Mouse (Mus musculus) embryonic facial prominence, embryonic 14.5 days (tissue): ENCODE measurements at regions not wholly inside any gene's neighbourhood (a gene's known extent, or its start where the extent isn't known, plus 50 kb on each side); places are given as distances from the start of the nearest gene placed in this dataset.

Experiments
- ATAC-seq: fragments of 200-750 bp; cut with Nextera tagmentation; 2 replicates; pipeline ENCODE4 v1.8.0; 2017; ENCODE audit warnings: low read depth, moderate number of reproducible peaks, moderate TSS enrichment
- DNase-seq: peaks from one replicate; pipeline ENCODE4 v3.0.0-alpha.2; 2015; ENCODE audit warnings: low spot score
- H3K27ac ChIP-seq: fragments of 300-500 bp; sonication (generic); replicated peaks from 2 replicates; pipeline ENCODE4 v1.5.1; 2014; ENCODE audit warnings: low read depth, mild to moderate bottlenecking, low read length, moderate library complexity
- H3K27me3 ChIP-seq: fragments of 300-500 bp; sonication (generic); replicated peaks from 2 replicates; pipeline ENCODE4 v1.6.1; 2014; ENCODE audit warnings: low read length; ENCODE audit not compliant: control insufficient read depth, insufficient read depth
- H3K36me3 ChIP-seq: fragments of 300-500 bp; sonication (generic); 2 replicates; pipeline ENCODE4 v1.6.1; 2014; ENCODE audit warnings: low read length, mixed read lengths; ENCODE audit not compliant: control insufficient read depth, insufficient read depth
- H3K4me1 ChIP-seq: fragments of 300-500 bp; sonication (generic); 2 replicates; pipeline ENCODE4 v1.6.1; 2014; ENCODE audit warnings: antibody characterized with exemption, low read length; ENCODE audit not compliant: control insufficient read depth, insufficient read depth
- H3K4me2 ChIP-seq: fragments of 300-500 bp; sonication (generic); 2 replicates; pipeline ENCODE4 v1.6.1; 2014; ENCODE audit warnings: low read depth, mild to moderate bottlenecking, low read length, moderate library complexity, mixed read lengths
- H3K4me3 ChIP-seq: fragments of 300-500 bp; sonication (generic); 2 replicates; pipeline ENCODE4 v1.5.1; 2014; ENCODE audit warnings: low read depth, mild to moderate bottlenecking, low read length
- H3K9ac ChIP-seq: fragments of 300-500 bp; sonication (generic); 2 replicates; pipeline ENCODE4 v1.6.1; 2014; ENCODE audit warnings: low read depth, mild to moderate bottlenecking, low read length, moderate library complexity, mixed read lengths
- H3K9me3 ChIP-seq: fragments of 300-500 bp; sonication (generic); 2 replicates; pipeline ENCODE4 v1.6.1; 2016; ENCODE audit warnings: low read length; ENCODE audit not compliant: control insufficient read depth
- WGBS: fragments of 180-500 bp; shearing (Covaris S2); extraction: QIAGEN DNeasy Blood & Tissue Kit; methylation state at CpG from one replicate; pipeline ENCODE4 v1.1.7; 2014; 5-methylcytosine and 5-hydroxymethylcytosine counted together

DNA sequence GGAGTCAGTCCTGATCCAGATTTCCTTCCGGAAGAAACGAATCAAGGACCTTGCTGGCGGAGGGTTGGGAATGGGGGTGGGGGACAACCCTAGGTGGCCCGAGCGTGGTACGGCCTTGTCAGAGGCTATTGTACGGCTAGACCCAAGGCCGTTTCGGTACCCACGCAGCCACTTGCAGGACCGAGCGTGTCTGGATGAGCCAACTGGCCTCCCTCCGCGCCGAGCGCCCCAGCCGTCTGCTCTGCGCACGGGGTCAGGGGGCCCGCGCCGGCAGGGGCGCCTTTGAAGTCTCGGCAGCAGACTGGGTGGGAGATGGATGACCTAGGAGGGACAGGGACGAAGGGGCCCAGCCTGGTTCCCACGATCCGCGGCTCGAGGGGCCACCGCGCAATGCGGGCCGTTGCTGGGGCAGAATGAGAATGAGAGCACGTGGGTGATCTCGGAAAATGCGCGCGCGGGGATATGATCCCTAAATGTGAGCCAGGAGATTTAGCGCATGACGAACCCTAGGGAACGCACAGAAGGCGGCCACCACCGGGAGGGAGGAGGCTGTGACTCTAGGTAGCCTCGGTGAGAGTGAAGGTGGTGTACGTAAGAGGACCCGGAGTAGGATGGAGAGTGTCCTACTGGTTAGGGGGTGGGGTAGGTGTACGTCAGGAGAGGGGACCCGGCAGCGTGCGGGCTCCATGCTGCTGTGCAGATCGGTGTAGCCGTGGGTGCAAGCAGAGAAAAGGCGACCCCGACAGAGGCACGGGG is 76.2 kb upstream of the Hmga2 start:
- Histone ChIP-seq H3K4me1 (0 out of 2 replicates have a peak, but pooled peaks cover 5% of the 10 kb centered on the region), H3K9ac (peak overlapping the region; percentile 71), H3K27me3 (no peaks in the 10 kb centered on the region), H3K27ac (peak overlapping the region; percentile 85), H3K4me2 (peak overlapping the region; percentile 97), H3K9me3 (no peaks in the 10 kb centered on the region), H3K36me3 (no peaks in the 10 kb centered on the region), H3K4me3 (peak overlapping the region; percentile 55)
- DNase-seq (peak; percentile 41), ATAC-seq (peak; percentile 79)
- WGBS: under 1% methylated on average over 52 of the region's 56 CpGs

DNA sequence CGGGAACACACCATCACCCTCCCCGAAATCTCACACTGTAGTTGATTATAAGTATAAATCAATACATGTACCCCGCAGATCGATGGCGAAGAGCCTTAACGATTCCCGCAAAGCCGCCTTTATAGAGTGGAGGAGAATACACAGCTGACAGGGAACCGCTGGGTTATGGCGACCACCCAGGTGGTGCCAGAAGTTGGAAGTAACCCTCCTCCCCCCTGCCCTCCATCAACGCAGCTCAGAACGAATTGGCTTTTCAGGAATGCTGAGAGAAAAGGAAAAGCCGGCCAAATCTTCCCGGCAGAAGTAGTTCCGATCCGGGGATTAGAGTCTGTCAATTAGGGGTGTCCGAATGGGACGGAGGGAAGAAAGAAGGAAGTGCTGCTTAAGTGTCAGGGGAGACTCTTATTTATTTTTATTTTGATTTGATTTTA is 75.6 kb upstream of the Hmga2 start:
- DNase-seq: peak; percentile 74
- Histone ChIP-seq H3K36me3 (no peaks in the 10 kb centered on the region), H3K27ac (peak overlapping the region; percentile 85), H3K9me3 (no peaks in the 10 kb centered on the region), H3K4me1 (0 out of 2 replicates have a peak, but pooled peaks cover 5% of the 10 kb centered on the region), H3K9ac (peak overlapping the region; percentile 71), H3K4me3 (peak overlapping the region; percentile 55), H3K27me3 (no peaks in the 10 kb centered on the region), H3K4me2 (peak overlapping the region; percentile 97)
- WGBS: 0% methylated on average over 18 of the region's 18 CpGs
- ATAC-seq: peak; percentile 43; the same call in 1 of the 2 replicates

- 0 out of 2 replicates have a peak, but pooled peaks cover 4% of the 10 kb centered on the region for H3K4me1 ChIP-seq
- no peaks in the 10 kb centered on the region for H3K9me3 ChIP-seq
- DNase-seq (no peak), ATAC-seq (no peak)
- H3K4me3 ChIP-seq: no peak overlapping the region
- H3K27ac ChIP-seq: no peak overlapping the region
- no peaks in the 10 kb centered on the region for H3K27me3 ChIP-seq
- H3K36me3 ChIP-seq: no peaks in the 10 kb centered on the region
- 81% methylated on average over 11 of the region's 11 CpGs for WGBS
- no peak overlapping the region for H3K4me2 ChIP-seq
- no peak overlapping the region for H3K9ac ChIP-seq
Measured at GRCm38 (mm10) chr10:120547164-120547563, 70.9 kb upstream of the Hmga2 start.

GRCm38 (mm10) chr10:120541618-120542017 is 65.3 kb upstream of the Hmga2 start:
- Histone ChIP-seq H3K27ac (no peak overlapping the region), H3K27me3 (no peaks in the 10 kb centered on the region), H3K36me3 (no peaks in the 10 kb centered on the region), H3K4me1 (peaks cover 4% of the 10 kb centered on the region; the same call in 1 of the 2 replicates), H3K9me3 (no peaks in the 10 kb centered on the region), H3K4me2 (no peak overlapping the region), H3K9ac (no peak overlapping the region), H3K4me3 (no peak overlapping the region)
- 81% methylated on average over 7 of the region's 7 CpGs for WGBS
- ATAC-seq: no peak
- DNase-seq: no peak

DNA sequence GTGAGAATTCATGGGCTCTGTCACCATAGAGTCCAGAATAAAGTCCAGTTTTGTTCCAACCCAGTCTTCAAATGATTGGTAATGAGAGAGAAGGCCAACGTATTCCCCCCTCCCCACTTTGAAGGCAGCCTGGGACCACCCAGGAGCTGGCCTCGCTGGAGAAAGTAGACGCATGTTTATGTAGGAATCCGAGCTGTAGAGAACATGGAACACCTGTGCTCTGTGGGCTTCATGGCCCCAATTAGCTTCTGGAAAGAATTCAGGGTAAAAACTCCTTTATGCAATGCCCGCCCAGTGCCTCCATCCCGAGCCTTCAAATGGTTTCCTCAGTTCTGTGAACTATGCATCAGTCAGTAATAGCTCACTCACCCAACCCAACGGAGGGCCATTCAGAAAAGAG is 62.3 kb upstream of the Hmga2 start:
- H3K4me3 ChIP-seq: no peak overlapping the region
- ATAC-seq (no peak), DNase-seq (no peak)
- WGBS: 52% methylated on average over 7 of the region's 7 CpGs
- H3K9ac ChIP-seq: no peak overlapping the region
- no peaks in the 10 kb centered on the region for H3K27me3 ChIP-seq
- H3K27ac ChIP-seq: no peak overlapping the region
- no peak overlapping the region for H3K4me2 ChIP-seq
- H3K36me3 ChIP-seq: no peaks in the 10 kb centered on the region
- H3K4me1 ChIP-seq: no peaks in the 10 kb centered on the region; the same call in 1 of the 2 replicates
- H3K9me3 ChIP-seq: no peaks in the 10 kb centered on the region

DNA sequence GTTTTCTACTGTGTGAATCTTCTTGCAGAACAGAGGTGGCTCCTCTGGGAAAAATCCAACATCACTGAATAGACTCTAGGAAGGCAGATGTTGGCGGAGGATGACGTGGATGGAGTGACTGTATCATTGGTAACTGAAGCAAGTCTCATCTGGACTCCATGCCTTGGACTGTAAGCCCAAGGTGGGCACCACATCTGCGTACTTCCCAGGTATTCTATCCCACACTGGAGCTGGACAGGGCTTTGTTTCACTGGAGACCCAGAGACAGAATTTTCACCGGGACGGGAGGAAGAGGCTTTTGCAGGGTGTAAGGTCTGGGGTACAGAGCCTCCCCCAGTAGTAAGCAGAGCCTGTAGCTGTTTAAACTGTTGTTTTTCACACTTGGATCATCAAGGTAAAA is 52.1 kb upstream of the Hmga2 start:
- 86% methylated on average over 5 of the region's 5 CpGs for WGBS
- no peak overlapping the region for H3K4me3 ChIP-seq
- H3K36me3 ChIP-seq: no peaks in the 10 kb centered on the region
- H3K4me1 ChIP-seq: no peaks in the 10 kb centered on the region
- H3K27ac ChIP-seq: no peak overlapping the region
- DNase-seq (no peak), ATAC-seq (no peak)
- H3K9ac ChIP-seq: no peak overlapping the region
- no peaks in the 10 kb centered on the region for H3K9me3 ChIP-seq
- no peak overlapping the region for H3K4me2 ChIP-seq
- H3K27me3 ChIP-seq: no peaks in the 10 kb centered on the region

- 83% methylated on average over 6 of the region's 6 CpGs for WGBS
- Histone ChIP-seq H3K9me3 (no peaks in the 10 kb centered on the region), H3K4me2 (no peak overlapping the region), H3K4me1 (no peaks in the 10 kb centered on the region), H3K27ac (no peak overlapping the region), H3K27me3 (no peaks in the 10 kb centered on the region), H3K36me3 (no peaks in the 10 kb centered on the region), H3K9ac (no peak overlapping the region), H3K4me3 (no peak overlapping the region)
- DNase-seq (no peak), ATAC-seq (no peak)
Measured at GRCm38 (mm10) chr10:120527951-120528350, 51.7 kb upstream of the Hmga2 start.

DNA sequence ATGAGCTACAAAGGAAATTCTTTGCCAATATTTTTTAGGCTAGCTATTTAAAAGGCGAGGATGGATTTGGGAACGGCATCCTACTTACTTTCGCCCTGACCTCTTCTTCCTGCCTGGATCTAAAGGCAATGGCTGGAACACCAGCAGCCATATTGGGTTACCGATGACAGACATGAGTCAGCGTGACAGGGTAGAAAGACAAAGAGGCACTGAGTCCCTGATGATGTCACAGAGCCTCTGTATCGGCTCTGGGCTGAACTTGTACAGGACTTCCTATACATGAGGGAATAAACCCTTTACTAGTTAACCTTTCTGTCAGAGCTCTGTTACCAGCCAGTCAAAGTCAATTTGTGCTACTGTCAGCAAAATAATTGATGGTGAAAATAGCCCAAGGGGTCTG is 50.7 kb upstream of the Hmga2 start:
- Histone ChIP-seq H3K9ac (no peak overlapping the region), H3K27ac (no peak overlapping the region), H3K27me3 (no peaks in the 10 kb centered on the region), H3K9me3 (no peaks in the 10 kb centered on the region), H3K4me3 (no peak overlapping the region), H3K4me1 (no peaks in the 10 kb centered on the region), H3K36me3 (no peaks in the 10 kb centered on the region), H3K4me2 (no peak overlapping the region)
- WGBS: 60% methylated on average over 6 of the region's 6 CpGs
- DNase-seq (no peak), ATAC-seq (no peak)
